Mouse (Mus musculus) erythroblast, embryonic 14.5 days (primary cell): ENCODE measurements around the gene Slc25a47. TPM values are rescaled to one million over a fixed set of nuclear protein-coding genes. Genes with fewer than 3 reads are reported as not detected.

Experiments used
- H3K27me3 ChIP-seq: 2 replicates; pipeline ENCODE4 v1.6.1; 2012; ENCODE audit warnings: inconsistent platforms; ENCODE audit not compliant: control insufficient read depth
- H3K36me3 ChIP-seq: 2 replicates; pipeline ENCODE4 v1.6.1; 2012; ENCODE audit warnings: mild to moderate bottlenecking, inconsistent platforms; ENCODE audit not compliant: control insufficient read depth
- H3K4me1 ChIP-seq: 2 replicates; pipeline ENCODE4 v1.6.1; 2012; ENCODE audit warnings: inconsistent platforms; ENCODE audit not compliant: control insufficient read depth
- H3K4me3 ChIP-seq: replicated peaks from 2 replicates; pipeline ENCODE3; 2012; ENCODE audit warnings: moderate library complexity, mild to moderate bottlenecking, inconsistent platforms
- H3K9me3 ChIP-seq: 2 replicates; pipeline ENCODE4 v1.6.1; 2012; ENCODE audit warnings: low read length, inconsistent platforms, mixed read lengths; ENCODE audit not compliant: control insufficient read depth
- GATA1 ChIP-seq: IDR thresholded peaks from 2 replicates; pipeline ENCODE4 v1.6.1; 2012; ENCODE audit warnings: low read length, inconsistent platforms, mixed read lengths
- TAL1 ChIP-seq: IDR thresholded peaks from 3 replicates; pipeline ENCODE4 v1.6.1; 2012; ENCODE audit warnings: low read length, inconsistent platforms, mixed read lengths
- polyA plus RNA-seq: library from polyadenylated mRNA; stranded (reverse); fragments of >175 nt; gene quantifications from 2 replicates; pipeline ENCODE4 v1.2.3, GENCODE M21; 2012

Slc25a47 gene
- polyA plus RNA-seq, 1 experiment: 0.19 TPM

DNA sequence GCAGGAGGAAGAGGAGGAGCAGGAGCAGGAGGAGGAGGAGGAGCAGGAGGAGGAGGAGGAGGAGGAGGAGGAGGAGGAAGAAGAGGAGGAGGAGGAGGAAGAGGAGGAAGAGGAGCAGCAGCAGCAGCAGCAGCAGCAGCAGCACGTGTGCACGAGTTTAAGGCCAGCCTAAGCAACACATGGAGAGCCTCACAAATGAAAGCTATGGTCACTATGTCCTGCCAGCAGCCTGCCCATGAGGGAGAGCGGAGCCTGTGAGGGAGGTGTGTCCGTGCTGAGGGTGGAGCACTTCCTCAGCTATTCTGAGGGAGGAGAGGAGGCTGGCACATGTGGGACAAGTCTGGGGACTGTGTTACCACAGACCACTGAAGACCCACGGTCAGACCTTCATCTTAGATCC, 37.3 kb downstream of the Slc25a47 start:
- Histone ChIP-seq H3K27me3 (no peaks in the 10 kb centered on the region), H3K36me3 (peaks cover 88% of the 10 kb centered on the region), H3K4me3 (no peak overlapping the region), H3K9me3 (no peaks in the 10 kb centered on the region), H3K4me1 (no peaks in the 10 kb centered on the region)
- TF ChIP-seq TAL1: no peak
- TF ChIP-seq GATA1: no peak

DNA sequence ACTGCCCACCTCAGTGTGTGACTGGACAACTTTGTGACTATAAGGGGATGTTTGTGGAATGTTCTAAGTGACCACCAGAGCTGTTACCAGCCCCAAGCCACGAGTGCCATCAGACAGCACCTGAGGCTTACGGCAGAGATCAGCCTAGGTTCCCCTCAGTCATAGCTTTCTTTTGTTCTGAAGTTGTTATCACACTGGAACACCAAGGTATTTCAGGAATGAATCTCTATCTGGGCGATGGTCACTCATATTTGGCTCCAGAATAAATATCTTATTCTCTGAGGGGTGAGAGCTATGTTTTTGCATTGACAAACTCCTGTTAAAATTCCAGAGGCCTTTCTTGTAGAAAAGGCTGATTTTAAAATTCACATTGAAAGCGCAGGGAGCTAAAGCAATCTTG, 43.3 kb downstream of the Slc25a47 start:
- no peaks in the 10 kb centered on the region for H3K27me3 ChIP-seq
- H3K4me1 ChIP-seq: no peaks in the 10 kb centered on the region
- no peak for TF ChIP-seq GATA1
- TF ChIP-seq TAL1: no peak
- peaks cover 86% of the 10 kb centered on the region for H3K36me3 ChIP-seq
- no peaks in the 10 kb centered on the region for H3K9me3 ChIP-seq
- H3K4me3 ChIP-seq: no peak overlapping the region

DNA sequence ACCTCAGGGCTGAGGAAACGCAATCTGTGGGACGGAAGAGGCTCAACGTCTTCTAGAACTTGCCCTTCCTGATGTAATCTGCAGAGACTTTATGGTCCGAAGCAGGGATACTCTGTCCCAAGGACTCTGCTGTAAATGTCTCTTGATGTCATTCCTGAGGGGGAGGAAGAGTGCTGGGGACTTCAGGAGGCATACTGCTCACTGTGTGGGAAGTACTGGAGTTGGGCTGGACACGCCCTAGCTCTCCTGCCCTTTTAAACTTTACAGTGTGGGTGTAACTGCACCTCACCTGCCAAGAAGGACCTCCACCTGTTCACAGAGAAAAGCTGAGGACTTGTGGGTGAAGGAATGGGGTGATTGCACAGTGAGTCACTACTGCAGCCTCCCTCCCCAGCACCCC, 44.8 kb downstream of the Slc25a47 start:
- Histone ChIP-seq H3K9me3 (no peaks in the 10 kb centered on the region), H3K4me3 (no peak overlapping the region), H3K27me3 (no peaks in the 10 kb centered on the region), H3K4me1 (no peaks in the 10 kb centered on the region), H3K36me3 (peaks cover 86% of the 10 kb centered on the region)
- TF ChIP-seq GATA1: no peak
- TF ChIP-seq TAL1: no peak

DNA sequence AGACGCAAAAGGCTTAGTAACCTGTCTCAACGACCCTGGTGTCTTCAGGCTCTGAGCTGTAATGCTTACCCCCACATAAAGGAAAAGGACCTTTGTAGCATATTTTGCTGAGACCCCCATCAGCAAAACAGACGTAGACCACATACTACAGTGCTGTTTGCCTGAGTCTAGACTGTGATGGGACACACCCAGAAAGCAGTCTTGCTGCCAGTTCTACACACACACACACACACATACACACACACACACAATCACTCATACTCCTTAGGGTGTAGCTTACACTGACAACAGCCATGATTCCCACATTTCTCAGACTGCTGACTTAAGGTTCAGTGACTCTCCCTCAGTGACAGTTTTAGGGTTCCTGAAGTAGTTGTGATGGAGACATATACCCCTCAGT, 45.3 kb downstream of the Slc25a47 start:
- Histone ChIP-seq H3K4me1 (no peaks in the 10 kb centered on the region), H3K36me3 (peaks cover 86% of the 10 kb centered on the region), H3K27me3 (no peaks in the 10 kb centered on the region), H3K9me3 (no peaks in the 10 kb centered on the region), H3K4me3 (no peak overlapping the region)
- TF ChIP-seq GATA1 (no peak), TAL1 (no peak)

GRCm38 (mm10) chr12:108882776-108883175, 46.9 kb downstream of the Slc25a47 start:
- no peaks in the 10 kb centered on the region for H3K27me3 ChIP-seq
- peaks cover 90% of the 10 kb centered on the region for H3K36me3 ChIP-seq
- H3K4me1 ChIP-seq: no peaks in the 10 kb centered on the region
- TF ChIP-seq GATA1: no peak
- TF ChIP-seq TAL1: no peak
- H3K4me3 ChIP-seq: no peak overlapping the region
- no peaks in the 10 kb centered on the region for H3K9me3 ChIP-seq

GRCm38 (mm10) chr12:108885906-108886305, 50.1 kb downstream of the Slc25a47 start:
- no peaks in the 10 kb centered on the region for H3K27me3 ChIP-seq
- H3K4me3 ChIP-seq: no peak overlapping the region
- peaks cover 1% of the 10 kb centered on the region; the same call in 1 of the 2 replicates for H3K4me1 ChIP-seq
- H3K36me3 ChIP-seq: peaks cover 91% of the 10 kb centered on the region
- TF ChIP-seq TAL1 (no peak), GATA1 (no peak)
- no peaks in the 10 kb centered on the region for H3K9me3 ChIP-seq

DNA sequence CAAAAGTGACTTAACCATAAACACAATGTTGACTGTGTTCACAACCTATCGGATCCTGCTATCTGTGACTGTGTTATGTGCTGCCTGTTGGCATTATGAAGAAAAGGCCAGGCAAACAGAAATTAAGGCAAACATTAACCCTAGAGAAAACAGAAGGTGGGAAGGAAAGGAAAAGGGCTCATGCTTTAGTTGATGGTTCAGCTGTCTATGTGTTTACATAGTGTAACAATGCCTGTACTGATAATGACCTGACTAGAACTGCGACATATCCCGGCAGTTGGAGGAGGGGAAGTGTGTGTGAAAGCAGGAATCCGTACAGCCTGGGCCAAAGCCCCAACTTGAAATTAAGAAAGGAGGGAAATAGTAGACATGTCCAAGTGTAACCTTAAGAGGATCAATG, 51.2 kb downstream of the Slc25a47 start:
- Histone ChIP-seq H3K36me3 (peaks cover 86% of the 10 kb centered on the region), H3K27me3 (no peaks in the 10 kb centered on the region), H3K9me3 (no peaks in the 10 kb centered on the region), H3K4me1 (peaks cover 3% of the 10 kb centered on the region), H3K4me3 (no peak overlapping the region)
- no peak for TF ChIP-seq GATA1
- TF ChIP-seq TAL1: no peak

DNA sequence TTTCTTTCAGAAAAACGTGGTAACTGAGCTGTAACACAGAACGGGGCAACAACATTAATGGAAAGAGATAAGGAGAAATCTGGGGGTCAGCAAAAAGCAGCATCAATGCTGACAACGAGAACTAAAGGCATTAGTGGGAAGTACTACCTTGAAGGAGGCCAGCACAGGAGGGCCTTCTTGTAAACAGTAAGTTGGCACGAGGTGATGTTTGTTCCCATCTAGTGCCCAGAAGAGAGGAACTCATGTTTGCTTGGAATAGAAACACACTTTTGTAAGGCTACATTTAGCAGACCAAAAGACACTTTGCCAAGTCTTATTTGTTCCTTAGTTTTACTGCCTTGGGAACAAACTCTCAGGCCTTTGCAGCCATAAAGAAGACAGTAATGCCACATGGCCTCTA, 52.8 kb downstream of the Slc25a47 start:
- H3K4me3 ChIP-seq: no peak overlapping the region
- TF ChIP-seq GATA1 (no peak), TAL1 (no peak)
- H3K27me3 ChIP-seq: no peaks in the 10 kb centered on the region
- H3K36me3 ChIP-seq: peaks cover 70% of the 10 kb centered on the region
- H3K9me3 ChIP-seq: no peaks in the 10 kb centered on the region
- peaks cover 18% of the 10 kb centered on the region for H3K4me1 ChIP-seq

- TF ChIP-seq TAL1: no peak
- TF ChIP-seq GATA1: no peak
- peaks cover 34% of the 10 kb centered on the region for H3K4me1 ChIP-seq
- H3K4me3 ChIP-seq: peak within 1 kb of the TSS; percentile 91
- no peaks in the 10 kb centered on the region for H3K27me3 ChIP-seq
- H3K9me3 ChIP-seq: no peaks in the 10 kb centered on the region
- peaks cover 32% of the 10 kb centered on the region for H3K36me3 ChIP-seq
These were observed 57.3 kb downstream of the Slc25a47 start, which contains the start of gene Wdr25 for GRCm38 (mm10) chr12:108892989-108893714. TSS of gene Wdr25 (plus strand) at chr12:108893631.

GRCm38 (mm10) chr12:108893715-108894431, 58.0 kb downstream of the Slc25a47 start, which contains the start of gene Wars:
TSS of gene Wars (minus strand) at chr12:108894174.
- H3K36me3 ChIP-seq: peaks cover 28% of the 10 kb centered on the region
- no peaks in the 10 kb centered on the region for H3K27me3 ChIP-seq
- H3K9me3 ChIP-seq: no peaks in the 10 kb centered on the region
- TF ChIP-seq TAL1 (no peak), GATA1 (no peak)
- H3K4me3 ChIP-seq: peak within 1 kb of the TSS; percentile 91
- H3K4me1 ChIP-seq: peaks cover 34% of the 10 kb centered on the region
